Mouse (Mus musculus): ENCODE measurements at regions not wholly inside any gene's neighbourhood (a gene's known extent, or its start where the extent isn't known, plus 50 kb on each side); places are given as distances from the start of the nearest gene placed in this dataset.
"Not testable (repeated sequence)": the region's sequence is repeated elsewhere in the genome, so short reads cannot be mapped to it uniquely, and the experiment has no call there.

DNA sequence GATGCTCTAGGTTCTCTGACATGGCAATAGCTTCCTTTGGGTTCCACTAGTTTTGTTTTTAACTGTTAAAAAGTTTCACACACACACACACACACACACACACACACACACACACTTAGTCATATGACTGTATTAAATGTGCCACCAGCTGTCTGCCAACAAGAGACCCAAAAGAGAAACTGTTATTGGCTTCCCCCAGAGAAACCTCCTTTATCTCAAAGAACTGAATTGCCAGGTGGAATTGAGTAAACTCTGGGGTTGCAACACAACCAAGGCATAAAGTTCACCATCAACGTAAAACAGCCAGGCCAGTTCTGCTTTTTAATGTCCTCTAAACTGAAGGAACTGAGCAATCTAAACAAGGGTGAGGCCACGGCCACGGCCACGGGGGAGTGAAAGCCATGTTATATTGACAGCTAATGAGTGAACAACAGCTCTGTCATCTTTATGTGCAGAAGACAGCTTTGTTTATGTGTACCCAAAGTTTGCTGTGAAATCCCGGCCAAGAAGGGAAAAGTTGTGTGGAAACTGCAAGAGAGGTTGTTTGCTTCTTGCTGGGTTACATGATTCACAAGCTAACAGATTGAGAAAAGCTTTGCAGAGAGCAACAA lies 69.3 kb downstream of the Btg1 start:
- no peak for DNase-seq (ENCODE audit: low spot score in 2 of 2)

DNA sequence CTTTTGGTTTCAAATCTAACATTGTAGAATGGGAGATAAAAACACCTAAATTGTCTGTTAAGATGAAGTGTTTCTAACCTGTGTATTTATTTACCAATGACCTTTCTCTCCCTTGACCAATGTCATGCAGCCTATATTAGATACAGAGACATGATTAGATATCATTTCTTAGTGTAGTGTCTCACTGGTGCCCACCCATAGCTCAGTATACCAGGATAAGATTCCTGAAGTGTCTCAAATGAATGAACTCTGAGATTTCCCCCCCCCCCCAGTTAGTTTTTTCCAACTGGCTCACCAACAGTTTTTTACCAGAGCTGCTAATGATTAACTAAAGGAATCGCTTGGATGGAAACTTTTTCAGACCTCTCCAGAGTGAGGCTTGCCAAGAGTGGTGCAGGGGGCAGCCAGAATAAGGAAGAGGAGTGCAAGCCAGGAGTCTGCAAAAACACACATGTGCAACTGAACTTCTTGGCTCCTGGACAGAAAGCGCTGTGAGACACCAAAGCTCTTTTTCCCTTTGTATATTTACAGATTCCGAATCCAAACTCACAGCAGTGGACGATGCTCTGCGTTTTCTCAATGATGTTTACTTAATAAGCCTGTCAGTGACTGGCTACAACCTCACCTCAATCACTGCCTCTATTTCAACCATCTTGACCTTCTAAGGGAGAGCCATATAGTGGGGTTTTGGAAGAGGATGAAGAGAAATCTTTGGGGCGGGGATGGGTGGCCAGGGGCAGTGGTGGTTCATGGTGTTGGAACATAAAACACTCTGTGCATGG lies 70.0 kb downstream of the Btg1 start:
- no peak for DNase-seq (ENCODE audit: low spot score in 2 of 2)

DNA sequence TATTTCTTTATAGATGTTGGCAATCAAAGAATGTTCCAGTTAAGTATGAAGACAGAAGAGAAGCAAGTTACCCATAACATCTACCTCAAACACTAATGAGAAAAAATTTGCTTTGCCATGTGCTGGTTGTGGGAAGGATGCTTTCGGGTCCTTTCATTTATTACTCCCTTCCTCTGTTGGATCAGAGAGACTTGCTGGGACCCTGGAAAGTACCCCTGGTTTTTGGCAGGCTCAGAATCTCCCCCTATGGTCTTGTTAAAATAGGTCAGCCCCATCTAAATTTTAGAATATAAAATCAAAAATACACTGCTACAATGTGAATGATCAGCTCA lies 70.6 kb downstream of the Btg1 start:
- no peak for DNase-seq (ENCODE audit: low spot score in 2 of 2)

DNA sequence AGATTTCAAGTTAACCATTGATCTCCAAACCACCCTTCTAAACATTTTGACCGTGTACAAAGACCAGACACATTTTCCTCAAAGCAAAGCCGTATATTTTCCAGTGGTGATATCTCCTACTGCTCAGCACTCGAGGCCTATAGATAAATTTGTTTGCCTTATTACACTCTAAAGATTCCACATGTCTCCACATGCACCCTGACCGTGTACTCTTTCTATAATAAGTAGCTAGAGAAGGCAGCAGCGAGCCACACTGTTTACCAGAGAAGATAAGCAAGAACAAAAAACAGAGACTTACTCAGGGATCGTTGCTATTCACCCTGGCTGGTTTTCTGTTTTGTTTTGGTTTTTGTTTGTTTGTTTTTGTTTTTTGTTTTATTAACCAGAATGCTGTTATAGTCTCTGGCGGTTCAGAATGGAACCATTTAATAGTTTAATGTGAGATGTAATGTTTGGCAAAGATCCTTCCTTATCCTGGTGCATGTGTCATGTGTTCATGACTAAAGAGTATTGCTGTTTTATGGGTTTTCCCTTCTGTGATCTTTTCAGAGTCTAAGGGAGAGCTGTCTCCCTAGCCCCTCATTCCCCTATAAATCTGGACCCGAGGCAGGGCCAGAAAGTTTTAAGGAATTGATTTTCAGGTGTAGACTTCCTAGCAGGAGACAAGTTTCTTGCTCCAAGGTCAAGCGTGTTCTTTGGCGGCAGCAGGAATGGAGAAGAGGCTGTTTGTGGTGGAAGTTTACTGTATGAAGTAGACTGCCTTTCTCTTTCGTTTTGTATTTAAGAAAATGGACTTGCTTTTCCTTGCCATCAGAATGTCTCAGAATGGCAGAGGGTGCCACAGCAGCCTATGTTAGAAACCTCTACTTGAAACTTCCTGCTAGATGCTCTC lies 73.4 kb downstream of the Btg1 start:
- peak in 1 of 2 experiments; percentile 15 for DNase-seq (ENCODE audit: low spot score in 2 of 2)

DNA sequence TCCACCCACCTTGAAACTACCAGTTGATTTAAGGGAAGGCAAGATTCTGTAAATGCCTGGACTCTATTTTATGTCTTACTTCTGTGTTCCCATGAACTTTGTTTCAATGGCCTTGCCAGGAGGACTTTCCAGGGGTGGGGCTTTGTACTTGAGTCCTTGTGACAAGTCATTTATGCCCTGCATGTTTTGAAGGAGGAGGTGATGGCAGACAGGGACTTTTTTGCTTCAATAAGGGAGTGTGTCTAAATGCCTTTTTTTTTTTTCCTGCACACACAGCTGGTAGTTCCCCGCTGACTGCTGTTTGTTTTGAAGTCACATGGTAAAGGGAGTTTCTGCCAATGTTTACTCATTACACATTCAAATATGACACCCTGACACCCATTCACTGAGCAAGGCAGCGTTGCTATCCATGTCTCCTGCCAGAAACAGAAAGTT lies 74.1 kb downstream of the Btg1 start:
- peak in 1 of 2 experiments; percentile 15 for DNase-seq (ENCODE audit: low spot score in 2 of 2)

DNA sequence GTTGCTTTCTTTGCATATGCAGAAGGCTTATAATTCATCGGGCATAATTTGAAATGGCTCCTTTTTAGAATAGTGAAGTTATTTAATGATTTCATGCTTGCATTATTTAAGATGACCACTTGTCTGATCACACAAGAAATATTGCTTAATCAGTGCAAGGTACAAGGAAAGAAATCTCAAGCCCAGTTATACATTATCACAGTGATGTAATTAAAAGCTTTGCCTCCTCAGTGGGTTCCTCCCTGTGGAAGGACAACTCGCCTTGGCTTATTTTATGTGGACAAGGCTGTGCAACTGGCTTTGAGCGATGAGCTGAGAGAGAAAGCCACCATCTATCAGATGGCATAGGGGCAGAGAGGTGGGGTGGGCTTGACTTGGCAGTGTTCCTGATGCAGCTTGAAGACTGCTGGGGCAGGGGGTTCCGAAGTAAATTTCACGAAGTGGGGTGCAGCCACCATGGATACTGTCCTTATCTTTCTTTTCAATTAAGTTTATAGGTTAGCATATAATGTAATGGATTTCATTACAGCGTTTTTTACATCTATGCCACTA lies 74.6 kb downstream of the Btg1 start:
- no peak for DNase-seq (ENCODE audit: low spot score in 2 of 2)

DNA sequence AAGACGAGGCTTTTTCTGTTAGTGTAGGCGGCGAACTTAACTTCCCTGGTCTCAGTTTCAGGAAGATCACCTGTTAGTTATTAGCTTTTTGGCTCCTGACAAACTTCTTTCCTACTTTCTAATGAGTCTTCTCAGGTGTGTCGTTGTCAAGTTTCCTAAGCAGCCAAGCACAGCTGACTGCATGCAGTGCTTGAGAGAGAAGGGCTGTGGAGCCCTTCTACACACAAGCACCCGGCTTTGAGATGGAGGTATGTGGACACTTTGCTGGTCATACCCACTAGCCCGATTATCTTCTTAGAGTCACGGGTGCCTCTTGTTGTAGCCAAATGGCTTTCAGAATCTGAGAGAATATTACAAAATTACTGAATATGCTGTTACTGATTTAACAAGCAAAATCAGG lies 76.0 kb downstream of the Btg1 start:
- no peak for DNase-seq (ENCODE audit: low spot score in 2 of 2)

DNA sequence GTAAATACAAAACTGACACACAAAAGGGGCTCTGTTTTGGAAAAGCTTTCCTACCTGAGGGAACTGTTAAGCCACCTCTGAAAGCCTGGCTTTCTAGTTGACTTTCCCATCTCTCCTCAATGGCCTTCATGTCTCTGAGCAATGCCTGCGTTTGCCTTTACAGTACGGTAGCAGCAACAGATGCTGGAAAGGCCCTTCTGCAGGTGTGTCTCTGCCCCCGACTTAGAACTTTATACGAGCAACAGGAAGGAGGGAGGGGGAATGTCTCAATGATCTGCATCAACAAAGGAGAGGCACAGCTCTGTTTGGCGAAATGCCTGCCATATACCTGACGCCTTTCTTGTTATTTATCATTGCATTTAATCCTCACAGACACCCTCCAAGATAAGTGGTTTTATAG lies 77.0 kb downstream of the Btg1 start:
- no peak for DNase-seq (ENCODE audit: low spot score in 2 of 2)

DNA sequence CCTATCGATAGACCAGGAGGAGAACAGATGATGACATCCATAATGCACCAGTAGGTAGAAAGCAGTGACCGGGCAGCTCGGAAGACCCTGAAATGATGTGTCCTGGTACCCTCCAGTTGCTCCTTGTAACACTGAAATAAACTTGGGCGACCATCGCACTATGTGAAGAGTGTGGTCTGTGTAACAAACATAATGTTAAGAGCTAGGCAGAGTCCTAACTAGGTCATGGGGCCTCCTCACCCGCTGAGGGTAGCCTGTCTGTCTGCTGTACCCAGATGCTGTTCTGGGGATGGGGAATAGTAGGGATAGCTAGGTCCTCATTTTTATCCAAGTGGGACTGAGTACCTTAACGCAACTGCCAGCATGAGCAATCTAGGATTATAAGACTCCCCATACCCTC lies 79.8 kb downstream of the Btg1 start:
- no peak for DNase-seq (ENCODE audit: low spot score in 2 of 2)

DNA sequence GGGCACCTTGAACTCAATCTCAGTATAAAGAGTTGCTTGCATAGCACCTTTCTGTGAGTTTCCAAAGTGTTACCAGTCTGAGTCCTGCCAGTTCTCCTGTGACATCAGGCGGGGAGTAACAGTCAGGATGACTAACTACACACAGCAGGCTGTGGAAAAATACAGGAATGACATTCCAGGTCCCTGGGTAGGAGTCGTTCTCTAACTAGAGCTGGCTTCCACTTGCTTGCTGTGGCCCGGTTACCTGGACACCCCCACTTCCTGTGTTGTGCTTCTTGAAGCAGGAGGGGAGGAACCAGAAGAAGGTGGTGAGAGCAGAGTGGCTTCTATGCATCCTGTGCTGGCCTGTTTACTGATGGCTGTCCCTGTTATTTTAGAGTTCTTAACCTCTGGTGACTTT lies 81.0 kb downstream of the Btg1 start:
- no peak for DNase-seq (ENCODE audit: low spot score in 2 of 2)

DNA sequence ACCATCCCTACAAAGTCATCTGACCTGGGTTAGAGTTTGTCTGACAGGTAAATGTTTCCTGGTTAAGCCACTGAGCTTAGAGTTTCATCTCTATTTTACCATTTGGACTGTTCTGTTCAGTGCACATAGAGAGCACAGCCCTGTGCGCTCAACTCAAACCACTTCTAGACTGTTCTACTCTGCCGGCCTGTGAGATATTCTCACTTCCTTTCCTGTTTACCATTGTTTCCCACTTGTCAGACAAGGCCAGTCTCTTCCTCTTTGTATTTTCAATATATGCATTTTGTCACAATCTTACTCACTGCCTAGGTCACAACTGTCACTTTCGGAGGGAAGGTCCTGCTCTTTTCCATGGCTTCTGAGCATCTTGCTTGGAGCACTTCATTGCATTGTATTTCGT lies 89.8 kb downstream of the Btg1 start:
- DNase-seq (ENCODE audit: low spot score in 2 of 2), result no peak

DNA sequence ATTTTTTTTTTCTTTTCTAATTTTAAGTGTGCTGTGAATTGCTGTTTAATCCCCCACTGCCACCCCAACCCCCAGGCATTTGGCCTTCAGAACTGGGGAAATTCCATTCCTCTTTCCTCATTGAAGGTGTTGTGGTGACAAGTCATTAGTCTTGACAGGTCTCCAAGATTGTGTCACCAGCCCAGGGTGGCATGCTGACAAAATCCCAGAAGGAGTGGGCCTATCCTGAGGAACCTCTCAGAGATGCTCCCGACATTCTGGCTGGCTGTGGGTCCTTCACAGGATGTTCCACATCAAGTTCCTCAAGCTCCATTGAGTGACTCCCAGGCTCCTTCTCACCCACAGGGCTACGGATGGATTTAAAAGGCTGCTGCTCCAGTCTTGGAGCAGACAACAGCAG lies 91.7 kb downstream of the Btg1 start:
- DNase-seq (ENCODE audit: low spot score in 2 of 2), result no peak

DNA sequence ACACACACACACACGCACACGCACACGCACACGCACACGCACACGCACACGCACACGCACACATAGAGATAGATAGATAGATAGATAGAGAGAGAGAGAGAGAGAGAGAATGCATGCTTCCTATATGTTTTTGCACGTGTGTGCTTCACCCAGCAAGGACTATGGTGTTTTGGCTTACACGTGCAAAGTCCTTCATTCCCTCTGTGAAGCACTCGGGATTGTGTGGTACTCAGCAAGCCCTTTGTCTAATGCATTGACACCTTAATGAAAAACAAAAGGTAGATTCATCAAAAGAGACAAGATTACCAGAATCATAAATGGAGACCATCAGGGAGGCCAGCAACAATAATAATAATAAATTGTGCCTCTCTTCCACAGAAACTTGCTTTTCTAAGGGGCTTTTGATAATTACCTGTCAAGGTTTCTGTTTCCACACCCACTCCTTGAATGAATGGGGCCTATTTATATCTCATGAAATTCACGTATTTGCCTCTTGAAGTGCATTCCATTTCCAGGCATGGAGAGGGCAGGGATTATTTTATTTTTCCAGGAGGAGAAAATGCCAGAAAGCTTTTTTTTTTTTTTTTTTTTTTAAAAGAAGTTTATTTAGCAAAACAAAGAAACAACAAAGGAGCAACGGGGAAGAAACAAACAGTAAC lies 93.0 kb downstream of the Btg1 start:
- no peak for DNase-seq (ENCODE audit: low spot score in 2 of 2)

DNA sequence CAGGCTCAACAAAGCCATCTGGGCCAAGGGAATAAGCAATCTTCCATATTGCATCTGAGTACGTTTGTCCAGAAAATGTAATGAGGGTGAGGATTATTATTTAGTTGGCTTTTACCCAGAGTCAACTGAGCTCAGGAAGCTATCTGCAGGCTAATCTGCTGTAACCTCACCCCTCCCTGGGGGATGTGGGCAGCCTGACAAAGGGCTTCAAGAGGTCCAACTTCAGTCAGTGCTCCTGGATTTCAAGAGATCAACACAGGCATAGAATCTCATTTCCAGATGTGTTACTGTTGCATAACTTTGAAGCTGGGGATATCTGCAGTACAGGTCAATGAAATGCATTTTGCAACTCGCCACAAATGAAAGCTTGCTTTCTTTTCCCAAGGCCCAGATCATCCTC lies 95.2 kb downstream of the Btg1 start:
- DNase-seq (ENCODE audit: low spot score in 2 of 2), result no peak

DNA sequence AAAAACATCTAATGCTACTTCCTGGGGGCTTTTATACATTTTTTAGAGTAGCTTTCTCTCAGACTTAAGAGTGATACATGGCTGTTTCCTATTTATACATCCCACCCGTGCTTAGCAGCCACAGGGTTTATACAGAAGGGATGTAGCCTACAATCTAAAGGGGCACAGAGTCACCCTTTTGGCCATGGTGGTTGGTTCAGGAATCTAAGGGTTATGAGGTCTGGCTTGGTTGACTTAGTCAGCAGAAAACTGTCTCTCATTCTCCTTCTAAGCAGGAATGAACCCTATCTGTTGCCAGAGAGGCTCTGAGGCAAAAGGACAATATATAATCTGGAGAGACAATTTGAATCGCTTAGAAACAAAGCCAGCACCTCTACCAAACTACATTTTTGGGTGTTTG lies 97.9 kb downstream of the Btg1 start:
- DNase-seq (ENCODE audit: low spot score in 2 of 2), result no peak

DNA sequence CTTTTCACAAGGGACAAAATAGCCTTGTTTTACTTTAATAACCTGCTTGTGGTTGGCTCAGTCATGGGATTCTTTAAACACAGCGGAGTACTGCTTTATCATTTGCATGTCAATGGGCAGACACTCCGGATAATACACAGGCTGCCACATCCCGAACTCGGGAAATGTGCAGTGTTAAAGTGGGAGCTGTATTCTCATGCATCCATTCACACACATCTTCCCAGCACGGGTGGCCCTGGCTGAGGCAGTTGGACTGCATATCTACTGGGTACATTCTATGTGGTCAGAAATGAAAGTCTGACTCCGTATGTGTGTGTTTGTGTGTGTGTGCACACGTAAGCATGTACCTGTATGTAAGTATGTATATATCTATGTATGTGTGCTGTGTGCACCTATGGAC lies 100.5 kb downstream of the Btg1 start:
- no peak for DNase-seq (ENCODE audit: low spot score in 2 of 2)

DNA sequence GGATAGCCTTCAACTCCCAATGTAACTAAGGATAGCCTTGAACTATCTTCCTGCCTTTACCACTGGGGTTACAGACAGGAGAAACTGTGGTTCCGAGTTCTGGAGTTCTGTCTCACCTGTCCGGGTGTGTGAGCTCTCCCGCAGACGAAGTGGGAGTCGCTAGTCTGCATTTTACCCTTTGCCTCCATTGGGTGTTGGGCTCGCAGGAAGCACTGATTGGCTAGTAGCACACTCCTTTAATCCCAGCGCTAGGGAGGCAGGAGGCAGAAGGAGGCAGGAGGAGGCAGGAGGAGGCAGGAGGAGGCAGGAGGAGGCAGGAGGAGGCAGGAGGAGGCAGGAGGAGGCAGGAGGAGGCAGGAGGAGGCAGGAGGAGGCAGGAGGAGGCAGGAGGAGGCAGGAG lies 101.9 kb downstream of the Btg1 start:
- not testable (repeated sequence) for DNase-seq (ENCODE audit: low spot score in 2 of 2)

DNA sequence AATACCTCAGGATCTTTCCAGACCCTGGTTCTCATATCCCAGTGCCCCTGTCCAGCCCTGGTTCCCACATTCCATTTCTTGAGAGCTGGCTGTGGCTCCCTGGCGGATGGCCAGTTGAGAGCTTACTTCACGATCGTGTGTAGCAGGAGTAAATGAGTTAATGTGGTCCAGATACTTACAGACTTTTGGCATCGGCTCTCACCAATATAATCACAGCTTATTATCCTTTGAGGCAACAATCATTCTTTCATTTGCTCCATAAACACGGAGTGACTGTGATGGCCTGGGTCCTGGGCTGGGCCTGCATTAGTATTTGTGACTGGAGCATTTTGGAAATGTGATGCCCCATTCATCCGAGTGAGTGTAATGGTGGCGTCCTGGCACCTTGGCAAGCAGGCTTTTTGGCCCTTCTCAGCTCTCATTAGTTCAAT lies 103.5 kb downstream of the Btg1 start:
- no peak for DNase-seq (ENCODE audit: low spot score in 2 of 2)

DNA sequence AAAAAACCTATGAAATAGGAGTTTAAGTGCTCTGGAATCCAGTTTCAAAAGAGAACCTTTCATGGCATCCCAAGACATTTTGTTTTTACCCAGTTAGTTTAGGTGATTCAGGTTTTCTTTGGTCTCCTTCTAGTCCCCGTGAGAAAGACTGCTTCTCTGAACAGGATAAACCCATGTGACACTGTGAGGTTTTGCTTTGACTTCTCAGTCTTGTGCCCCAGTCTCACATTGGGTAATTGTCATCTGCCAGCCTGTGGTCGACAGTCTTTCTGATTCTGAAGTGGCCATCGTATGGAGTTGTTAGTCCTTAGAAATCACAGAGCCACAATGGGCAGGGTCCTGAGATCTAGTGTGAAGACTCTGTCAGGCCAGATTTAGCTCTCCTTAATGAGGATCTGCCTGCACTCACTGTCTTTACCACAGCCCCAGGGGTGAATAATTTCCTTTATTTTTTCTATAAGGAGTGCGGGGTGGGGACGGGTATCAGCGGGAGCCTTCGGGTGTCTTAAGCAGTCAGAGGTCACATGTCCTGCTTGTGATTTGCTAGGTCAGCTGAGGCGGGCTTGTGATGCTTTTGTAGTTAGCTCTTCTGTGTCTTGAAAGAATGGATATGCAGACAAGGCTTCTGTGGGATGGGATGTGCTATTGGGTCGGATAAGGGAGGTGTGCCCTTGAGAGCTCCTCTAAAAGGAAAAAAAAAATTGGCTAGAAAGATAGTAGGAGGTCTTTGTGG lies 104.3 kb downstream of the Btg1 start:
- no peak for DNase-seq (ENCODE audit: low spot score in 2 of 2)

DNA sequence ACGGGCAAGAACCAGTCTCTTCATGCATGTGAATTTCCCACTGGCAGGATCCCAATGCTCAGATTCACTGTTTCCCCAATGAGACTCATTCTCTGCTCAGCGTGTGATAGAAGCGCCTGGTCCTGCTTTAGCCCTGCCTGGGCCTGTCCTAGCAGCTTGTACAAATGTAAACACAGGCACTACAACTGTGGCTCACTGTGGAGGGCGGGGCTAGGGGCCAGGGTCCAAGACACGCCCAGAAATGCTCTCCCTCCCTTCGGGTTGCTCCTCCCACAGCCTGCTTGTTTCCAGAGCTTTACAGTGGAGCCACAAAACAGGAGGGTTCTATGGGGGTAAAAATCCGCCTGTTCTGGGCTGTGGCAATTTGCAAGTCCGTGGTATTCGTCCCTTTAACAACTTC lies 105.7 kb downstream of the Btg1 start:
- DNase-seq (ENCODE audit: low spot score in 2 of 2), result no peak

DNA sequence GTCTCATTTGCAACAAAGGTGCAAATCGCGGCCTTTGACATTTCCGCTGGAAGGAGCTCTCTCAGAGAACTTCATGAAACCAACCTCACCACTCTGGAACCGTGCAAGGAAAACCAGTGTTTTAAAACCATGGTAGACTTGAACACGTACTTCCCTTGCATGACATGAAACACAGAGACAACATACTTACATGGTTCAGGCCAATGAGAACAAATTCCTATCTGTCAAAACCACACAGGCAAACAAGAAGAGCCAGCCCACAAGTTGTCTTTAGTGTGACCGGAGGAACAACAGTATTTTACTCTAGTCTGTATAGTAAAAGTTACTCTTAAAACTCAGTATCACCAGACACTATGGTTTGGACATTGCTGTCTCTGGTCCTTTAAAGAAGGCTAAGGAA lies 106.3 kb downstream of the Btg1 start:
- DNase-seq (ENCODE audit: low spot score in 2 of 2), result no peak

Data from adrenal gland, adult 18-20 months (tissue).